Mouse (Mus musculus): Measurements from ENCODE around the gene Fbxo34. TPM values are rescaled to one million over a fixed set of nuclear protein-coding genes. Genes with fewer than 3 reads are reported as not detected.

The Fbxo34 gene
- polyA plus RNA-seq, 1 experiment from 2014 or later, result 24.8 TPM

DNA sequence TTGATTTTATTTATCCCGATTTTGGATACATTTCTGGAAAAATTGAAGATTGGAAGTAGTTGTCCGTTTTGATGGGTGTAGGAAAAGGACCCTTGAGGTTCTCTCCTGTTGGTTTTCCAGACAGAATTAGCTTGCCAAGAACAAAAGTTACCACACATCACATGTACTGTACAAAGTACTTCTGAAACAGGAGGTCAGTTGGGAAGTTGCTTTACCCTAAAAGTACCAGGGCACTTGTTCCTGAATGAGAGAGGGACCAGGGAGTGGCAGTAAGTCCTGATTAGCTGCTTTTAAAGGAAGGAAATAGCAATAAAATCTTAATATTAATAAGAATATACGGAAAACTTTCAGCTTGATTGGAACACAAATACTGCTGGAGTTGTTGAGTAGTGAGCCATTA, 46.9 kb downstream of the Fbxo34 start:
- H3K9ac ChIP-seq (ENCODE audit: low read depth, low read length), result no peak overlapping the region
- WGBS (ENCODE audit: insufficient replicate concordance), result 74% methylated on average over 3 of the region's 3 CpGs
- H3K9me3 ChIP-seq (replicated peaks; ENCODE audit: control insufficient read depth, low read length), result no peaks in the 10 kb centered on the region
- no peak overlapping the region for H3K4me2 ChIP-seq
- H3K4me3 ChIP-seq (ENCODE audit: low read depth, low read length), result no peak overlapping the region
- H3K4me1 ChIP-seq (ENCODE audit: control insufficient read depth, insufficient read depth, low read length), result no peaks in the 10 kb centered on the region
- ATAC-seq (replicated peaks; ENCODE audit: insufficient number of reproducible peaks, low FRiP score, low TSS enrichment), result no peak
- no peak overlapping the region for H3K27ac ChIP-seq (ENCODE audit: low read depth, low read length)
- H3K27me3 ChIP-seq (ENCODE audit: control insufficient read depth, insufficient read depth, low read length), result no peaks in the 10 kb centered on the region
- no peaks in the 10 kb centered on the region for H3K36me3 ChIP-seq (ENCODE audit: control insufficient read depth, insufficient read depth, low read length)

DNA sequence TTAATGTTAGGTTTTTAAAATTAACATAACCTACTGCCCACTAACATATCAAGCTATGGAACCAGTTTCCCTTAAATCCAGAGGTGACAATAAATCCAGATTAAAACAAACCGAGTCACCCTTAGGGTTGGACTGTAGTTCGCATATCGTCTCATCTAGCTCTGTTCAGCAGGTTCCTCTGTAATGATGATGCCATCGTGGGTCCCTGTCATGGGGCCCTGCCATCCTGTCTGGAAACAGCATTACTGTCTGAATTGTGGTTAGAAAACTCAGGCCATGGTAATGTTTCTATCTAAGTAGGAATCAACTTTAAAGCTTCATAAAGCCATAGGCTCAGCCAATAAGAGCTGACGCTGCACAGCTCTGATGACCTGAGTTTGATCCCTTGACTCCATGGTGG, 48.4 kb downstream of the Fbxo34 start:
- Histone ChIP-seq H3K9me3 (replicated peaks; ENCODE audit: control insufficient read depth, low read length) (no peaks in the 10 kb centered on the region), H3K27ac (ENCODE audit: low read depth, low read length) (no peak overlapping the region), H3K36me3 (ENCODE audit: control insufficient read depth, insufficient read depth, low read length) (no peaks in the 10 kb centered on the region), H3K4me2 (no peak overlapping the region), H3K4me3 (ENCODE audit: low read depth, low read length) (no peak overlapping the region), H3K9ac (ENCODE audit: low read depth, low read length) (no peak overlapping the region), H3K4me1 (ENCODE audit: control insufficient read depth, insufficient read depth, low read length) (0 out of 2 replicates have a peak, but pooled peaks cover 4% of the 10 kb centered on the region), H3K27me3 (ENCODE audit: control insufficient read depth, insufficient read depth, low read length) (no peaks in the 10 kb centered on the region)
- no peak for ATAC-seq (replicated peaks; ENCODE audit: insufficient number of reproducible peaks, low FRiP score, low TSS enrichment)
- 76% methylated on average over 5 of the region's 5 CpGs for WGBS (ENCODE audit: insufficient replicate concordance)

GRCm38 (mm10) chr14:47504036-47504435, 53.8 kb downstream of the Fbxo34 start:
- ATAC-seq (replicated peaks; ENCODE audit: insufficient number of reproducible peaks, low FRiP score, low TSS enrichment), result no peak
- no peak overlapping the region for H3K4me2 ChIP-seq
- H3K27ac ChIP-seq (ENCODE audit: low read depth, low read length), result no peak overlapping the region
- H3K9ac ChIP-seq (ENCODE audit: low read depth, low read length), result no peak overlapping the region
- H3K9me3 ChIP-seq (replicated peaks; ENCODE audit: control insufficient read depth, low read length), result no peaks in the 10 kb centered on the region
- no peak overlapping the region for H3K4me3 ChIP-seq (ENCODE audit: low read depth, low read length)
- 0 out of 2 replicates have a peak, but pooled peaks cover 4% of the 10 kb centered on the region for H3K4me1 ChIP-seq (ENCODE audit: control insufficient read depth, insufficient read depth, low read length)
- 79% methylated on average over 3 of the region's 3 CpGs for WGBS (ENCODE audit: insufficient replicate concordance)
- H3K36me3 ChIP-seq (ENCODE audit: control insufficient read depth, insufficient read depth, low read length), result no peaks in the 10 kb centered on the region
- no peaks in the 10 kb centered on the region for H3K27me3 ChIP-seq (ENCODE audit: control insufficient read depth, insufficient read depth, low read length)

DNA sequence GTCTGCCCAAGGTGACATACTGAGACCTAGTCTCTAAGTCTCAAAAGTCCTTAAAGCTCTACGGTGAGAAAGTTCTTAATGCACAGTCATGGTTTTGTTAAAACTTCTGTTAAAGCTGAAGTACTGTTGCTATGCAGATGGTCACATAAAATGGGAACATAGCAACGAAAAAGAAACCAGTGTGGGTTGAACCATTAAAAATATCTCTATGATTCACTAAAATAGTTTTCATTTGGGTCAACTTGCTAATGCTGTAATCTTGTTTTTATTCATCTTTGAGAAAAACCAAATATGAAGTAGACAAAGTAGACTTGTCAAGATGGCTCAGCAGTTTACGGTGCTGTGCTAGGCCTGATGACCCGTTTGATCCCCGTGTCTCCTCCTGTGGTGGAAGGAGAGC, 56.5 kb downstream of the Fbxo34 start:
- H3K4me2 ChIP-seq, result no peak overlapping the region
- ATAC-seq (replicated peaks; ENCODE audit: insufficient number of reproducible peaks, low FRiP score, low TSS enrichment), result no peak
- H3K9ac ChIP-seq (ENCODE audit: low read depth, low read length), result no peak overlapping the region
- WGBS (ENCODE audit: insufficient replicate concordance), result 94% methylated on average over 5 of the region's 5 CpGs
- no peak overlapping the region for H3K4me3 ChIP-seq (ENCODE audit: low read depth, low read length)
- H3K36me3 ChIP-seq (ENCODE audit: control insufficient read depth, insufficient read depth, low read length), result no peaks in the 10 kb centered on the region
- no peaks in the 10 kb centered on the region for H3K27me3 ChIP-seq (ENCODE audit: control insufficient read depth, insufficient read depth, low read length)
- H3K27ac ChIP-seq (ENCODE audit: low read depth, low read length), result no peak overlapping the region
- 0 out of 2 replicates have a peak, but pooled peaks cover 4% of the 10 kb centered on the region for H3K4me1 ChIP-seq (ENCODE audit: control insufficient read depth, insufficient read depth, low read length)
- H3K9me3 ChIP-seq (replicated peaks; ENCODE audit: control insufficient read depth, low read length), result no peaks in the 10 kb centered on the region

GRCm38 (mm10) chr14:47508035-47508434, 57.8 kb downstream of the Fbxo34 start:
- ATAC-seq (replicated peaks; ENCODE audit: insufficient number of reproducible peaks, low FRiP score, low TSS enrichment), result no peak

DNA sequence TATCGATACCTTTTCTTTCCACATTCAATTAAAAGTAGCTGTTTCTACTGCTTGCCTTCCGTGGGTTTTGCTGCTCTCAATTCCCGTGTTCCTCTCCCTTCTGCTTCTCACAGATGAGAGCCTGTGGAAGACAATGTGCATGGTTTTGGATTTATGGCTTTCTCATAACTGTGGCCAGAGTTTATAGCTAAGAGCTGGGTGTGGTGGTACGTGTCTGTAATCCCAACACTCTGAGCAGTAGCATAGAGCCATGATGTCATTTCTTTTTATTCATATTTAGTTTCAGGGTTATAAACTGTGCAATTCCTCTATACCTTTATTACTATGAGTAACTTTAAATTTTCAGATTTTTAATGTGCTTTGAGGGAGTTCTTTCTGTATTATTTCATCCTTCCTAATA, 60.0 kb downstream of the Fbxo34 start:
- H3K27ac ChIP-seq (ENCODE audit: low read depth, low read length), result no peak overlapping the region
- H3K4me3 ChIP-seq (ENCODE audit: low read depth, low read length), result no peak overlapping the region
- 93% methylated on average over 4 of the region's 4 CpGs for WGBS (ENCODE audit: insufficient replicate concordance)
- H3K9ac ChIP-seq (ENCODE audit: low read depth, low read length), result no peak overlapping the region
- no peaks in the 10 kb centered on the region for H3K27me3 ChIP-seq (ENCODE audit: control insufficient read depth, insufficient read depth, low read length)
- H3K4me1 ChIP-seq (ENCODE audit: control insufficient read depth, insufficient read depth, low read length), result peaks cover 5% of the 10 kb centered on the region; the same call in 1 of the 2 replicates
- H3K36me3 ChIP-seq (ENCODE audit: control insufficient read depth, insufficient read depth, low read length), result no peaks in the 10 kb centered on the region
- no peak overlapping the region for H3K4me2 ChIP-seq
- ATAC-seq (replicated peaks; ENCODE audit: insufficient number of reproducible peaks, low FRiP score, low TSS enrichment), result no peak
- no peaks in the 10 kb centered on the region for H3K9me3 ChIP-seq (replicated peaks; ENCODE audit: control insufficient read depth, low read length)

More at GRCm38 (mm10) chr14:47508035-47508434, 57.8 kb downstream of the Fbxo34 start:
- Histone ChIP-seq H3K9ac (ENCODE audit: low read depth, low read length) (no peak overlapping the region), H3K4me3 (ENCODE audit: low read depth, low read length) (no peak overlapping the region), H3K4me1 (ENCODE audit: control insufficient read depth, insufficient read depth, low read length) (0 out of 2 replicates have a peak, but pooled peaks cover 4% of the 10 kb centered on the region), H3K27ac (ENCODE audit: low read depth, low read length) (no peak overlapping the region), H3K36me3 (ENCODE audit: control insufficient read depth, insufficient read depth, low read length) (no peaks in the 10 kb centered on the region), H3K27me3 (ENCODE audit: control insufficient read depth, insufficient read depth, low read length) (no peaks in the 10 kb centered on the region), H3K9me3 (replicated peaks; ENCODE audit: control insufficient read depth, low read length) (no peaks in the 10 kb centered on the region), H3K4me2 (no peak overlapping the region)

GRCm38 (mm10) chr14:47513606-47514005, 63.4 kb downstream of the Fbxo34 start:
- H3K9me3 ChIP-seq (replicated peaks; ENCODE audit: control insufficient read depth, low read length), result no peaks in the 10 kb centered on the region
- H3K4me3 ChIP-seq (ENCODE audit: low read depth, low read length), result no peak overlapping the region
- no peaks in the 10 kb centered on the region for H3K36me3 ChIP-seq (ENCODE audit: control insufficient read depth, insufficient read depth, low read length)
- peaks cover 8% of the 10 kb centered on the region; the same call in 1 of the 2 replicates for H3K4me1 ChIP-seq (ENCODE audit: control insufficient read depth, insufficient read depth, low read length)
- no peak overlapping the region for H3K4me2 ChIP-seq
- H3K27me3 ChIP-seq (ENCODE audit: control insufficient read depth, insufficient read depth, low read length), result no peaks in the 10 kb centered on the region
- 90% methylated on average over 3 of the region's 3 CpGs for WGBS (ENCODE audit: insufficient replicate concordance)
- H3K27ac ChIP-seq (ENCODE audit: low read depth, low read length), result no peak overlapping the region
- ATAC-seq (replicated peaks; ENCODE audit: insufficient number of reproducible peaks, low FRiP score, low TSS enrichment), result no peak
- no peak overlapping the region for H3K9ac ChIP-seq (ENCODE audit: low read depth, low read length)

DNA sequence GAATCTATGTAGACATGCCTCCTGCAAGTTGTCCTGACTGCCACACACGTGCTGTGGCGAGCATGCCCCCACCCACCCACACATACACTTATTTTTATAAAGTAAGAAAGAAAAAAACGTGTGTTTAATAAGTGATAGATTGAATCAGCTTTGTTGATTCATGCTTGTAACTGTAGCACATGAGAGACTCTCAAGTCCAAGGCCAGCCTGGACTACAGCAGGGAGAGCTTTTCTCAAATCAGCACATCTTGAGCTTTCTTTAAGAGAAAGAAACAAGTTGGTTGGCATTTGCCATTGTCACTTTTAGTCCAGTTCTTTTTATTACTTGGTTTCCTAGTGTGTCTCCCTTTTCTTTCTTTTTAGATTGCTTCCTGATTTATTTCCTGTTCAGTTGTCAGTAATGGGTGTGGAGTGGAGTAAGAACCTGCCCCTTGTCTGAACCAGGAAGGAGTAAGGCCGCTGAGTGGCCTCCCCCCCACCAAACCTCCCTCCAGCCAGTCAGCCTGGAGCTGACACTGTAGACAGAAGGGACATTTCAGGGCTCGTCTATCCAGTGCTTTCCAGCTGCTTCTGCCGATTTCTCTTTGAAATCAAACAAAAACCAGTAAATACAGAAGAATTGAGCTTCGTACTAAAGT, 64.7 kb downstream of the Fbxo34 start:
- 56% methylated on average over 7 of the region's 7 CpGs for WGBS (ENCODE audit: insufficient replicate concordance)
- no peaks in the 10 kb centered on the region for H3K9me3 ChIP-seq (replicated peaks; ENCODE audit: control insufficient read depth, low read length)
- no peak overlapping the region for H3K4me2 ChIP-seq
- no peaks in the 10 kb centered on the region for H3K27me3 ChIP-seq (ENCODE audit: control insufficient read depth, insufficient read depth, low read length)
- H3K4me1 ChIP-seq (ENCODE audit: control insufficient read depth, insufficient read depth, low read length), result peaks cover 11% of the 10 kb centered on the region; the same call in 1 of the 2 replicates
- H3K4me3 ChIP-seq (ENCODE audit: low read depth, low read length), result no peak overlapping the region
- H3K27ac ChIP-seq (ENCODE audit: low read depth, low read length), result peak overlapping the region; percentile 46; the same call in 1 of the 2 replicates
- peak; percentile 59; the same call in 1 of the 2 replicates for ATAC-seq (replicated peaks; ENCODE audit: insufficient number of reproducible peaks, low FRiP score, low TSS enrichment)
- H3K9ac ChIP-seq (ENCODE audit: low read depth, low read length), result no peak overlapping the region
- no peaks in the 10 kb centered on the region for H3K36me3 ChIP-seq (ENCODE audit: control insufficient read depth, insufficient read depth, low read length)

- Histone ChIP-seq H3K9me3 (replicated peaks; ENCODE audit: control insufficient read depth, low read length) (no peaks in the 10 kb centered on the region), H3K4me2 (no peak overlapping the region), H3K27ac (ENCODE audit: low read depth, low read length) (peak overlapping the region; percentile 46; the same call in 1 of the 2 replicates), H3K4me1 (ENCODE audit: control insufficient read depth, insufficient read depth, low read length) (peaks cover 11% of the 10 kb centered on the region; the same call in 1 of the 2 replicates), H3K4me3 (ENCODE audit: low read depth, low read length) (no peak overlapping the region), H3K9ac (ENCODE audit: low read depth, low read length) (no peak overlapping the region), H3K36me3 (ENCODE audit: control insufficient read depth, insufficient read depth, low read length) (no peaks in the 10 kb centered on the region), H3K27me3 (ENCODE audit: control insufficient read depth, insufficient read depth, low read length) (no peaks in the 10 kb centered on the region)
- WGBS (ENCODE audit: insufficient replicate concordance), result 63% methylated on average over 8 of the region's 8 CpGs
- no peak for ATAC-seq (replicated peaks; ENCODE audit: insufficient number of reproducible peaks, low FRiP score, low TSS enrichment)
Measured at GRCm38 (mm10) chr14:47515636-47516035, 65.4 kb downstream of the Fbxo34 start.
